Mouse (Mus musculus) ES-E14 (cell line): ENCODE measurements around the gene Cryba1.

Source experiments
- MAFK ChIP-seq: IDR thresholded peaks from 2 replicates; pipeline ENCODE4 v1.6.1; 2014; ENCODE audit warnings: mild to moderate bottlenecking, low read depth, low read length, inconsistent platforms; ENCODE audit not compliant: insufficient read depth
- ZC3H11A ChIP-seq: IDR thresholded peaks from 2 replicates; pipeline ENCODE4 v1.6.1; 2012; ENCODE audit warnings: low read depth, mild to moderate bottlenecking, inconsistent platforms, low read length, borderline replicate concordance
- ZNF384 ChIP-seq: IDR thresholded peaks from 2 replicates; pipeline ENCODE4 v1.6.1; 2012; ENCODE audit warnings: low read depth, low read length, inconsistent platforms

GRCm38 (mm10) chr11:77769496-77769895 is 44.4 kb upstream of the Cryba1 start:
- TF ChIP-seq ZNF384, result no peak
- no peak for TF ChIP-seq ZC3H11A
- TF ChIP-seq MAFK, result no peak
